Mouse (Mus musculus) limb, embryonic 14.5 days (tissue): ENCODE measurements at regions not wholly inside any gene's neighbourhood (a gene's known extent, or its start where the extent isn't known, plus 50 kb on each side); places are given as distances from the start of the nearest gene placed in this dataset.

Source experiments
- ATAC-seq: fragments of 200-750 bp; cut with Nextera tagmentation; 2 replicates; pipeline ENCODE4 v1.8.0; 2017; ENCODE audit warnings: low read depth, moderate number of reproducible peaks, moderate TSS enrichment; ENCODE audit not compliant: low FRiP score
- DNase-seq: peaks from one replicate; pipeline ENCODE4 v3.0.0-alpha.2; 2015; ENCODE audit warnings: low spot score
- H3K27ac ChIP-seq: fragments of 300-500 bp; sonication (generic); replicated peaks from 2 replicates; pipeline ENCODE4 v1.5.1; 2014; ENCODE audit warnings: low read depth, mild to moderate bottlenecking, low read length, moderate library complexity, mixed read lengths
- H3K27me3 ChIP-seq: fragments of 300-500 bp; sonication (generic); 2 replicates; pipeline ENCODE4 v1.6.1; 2014; ENCODE audit warnings: low read length, mixed read lengths; ENCODE audit not compliant: control insufficient read depth, insufficient read depth
- H3K36me3 ChIP-seq: fragments of 300-500 bp; sonication (generic); 2 replicates; pipeline ENCODE4 v1.6.1; 2014; ENCODE audit warnings: mild to moderate bottlenecking, low read length, moderate library complexity, mixed read lengths; ENCODE audit not compliant: control insufficient read depth, insufficient read depth
- H3K4me1 ChIP-seq: fragments of 300-500 bp; sonication (generic); 2 replicates; pipeline ENCODE4 v1.6.1; 2014; ENCODE audit warnings: antibody characterized with exemption, low read length, mixed read lengths; ENCODE audit not compliant: control insufficient read depth, insufficient read depth
- H3K4me2 ChIP-seq: fragments of 300-500 bp; sonication (generic); replicated peaks from 2 replicates; pipeline ENCODE4 v1.6.1; 2014; ENCODE audit warnings: low read depth, mild to moderate bottlenecking, low read length, moderate library complexity; ENCODE audit not compliant: severe bottlenecking
- H3K4me3 ChIP-seq: fragments of 300-500 bp; sonication (generic); replicated peaks from 2 replicates; pipeline ENCODE4 v1.5.1; 2014; ENCODE audit warnings: low read length
- H3K9ac ChIP-seq: fragments of 300-500 bp; sonication (generic); 2 replicates; pipeline ENCODE4 v1.6.1; 2014; ENCODE audit warnings: mild to moderate bottlenecking, low read depth, low read length, moderate library complexity; ENCODE audit not compliant: severe bottlenecking
- H3K9me3 ChIP-seq: fragments of 300-500 bp; sonication (generic); 2 replicates; pipeline ENCODE4 v1.6.1; 2016; ENCODE audit warnings: low read length; ENCODE audit not compliant: control insufficient read depth
- POLR2A ChIP-seq: fragments of 200-500 bp; IDR thresholded peaks from 2 replicates; pipeline ENCODE4 v1.8.0; 2012; ENCODE audit warnings: inconsistent platforms, mild to moderate bottlenecking, moderate library complexity, borderline replicate concordance; ENCODE audit not compliant: insufficient read depth, insufficient read length; ENCODE audit errors: extremely low read depth
- WGBS: fragments of 180-500 bp; shearing (Covaris S2); extraction: QIAGEN DNeasy Blood & Tissue Kit; methylation state at CpG from one replicate; pipeline ENCODE4 v1.1.7; 2014; 5-methylcytosine and 5-hydroxymethylcytosine counted together

DNA sequence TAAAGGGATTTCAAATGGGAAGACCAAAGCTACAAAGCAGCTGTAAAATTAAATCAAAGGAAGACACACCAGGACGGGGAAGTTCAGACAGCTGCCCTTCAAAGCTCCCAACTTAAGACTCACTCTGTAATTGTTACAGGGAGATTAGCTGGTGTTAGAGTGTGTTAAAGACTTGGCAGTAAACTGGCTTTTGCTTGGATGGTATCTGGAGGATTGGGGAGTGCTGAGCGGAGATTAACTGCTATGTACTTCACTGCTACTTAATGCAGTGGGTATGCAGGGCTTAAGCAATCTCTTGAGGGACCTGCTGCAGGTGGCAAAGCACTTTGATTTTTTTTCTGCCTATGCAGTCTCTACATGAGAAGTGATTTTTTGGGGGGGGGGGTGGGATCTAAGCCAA lies 62.0 kb upstream of the Sestd1 start:
- Histone ChIP-seq H3K4me3 (no peak overlapping the region), H3K36me3 (no peaks in the 10 kb centered on the region), H3K9me3 (no peaks in the 10 kb centered on the region), H3K9ac (no peak overlapping the region), H3K4me1 (no peaks in the 10 kb centered on the region), H3K4me2 (no peak overlapping the region), H3K27me3 (no peaks in the 10 kb centered on the region), H3K27ac (no peak overlapping the region)
- ATAC-seq (no peak), DNase-seq (no peak)
- TF ChIP-seq POLR2A, result no peak
- WGBS, result 20% methylated on average over 2 of the region's 2 CpGs

GRCm38 (mm10) chr2:77341575-77342332 lies 61.4 kb upstream of the Sestd1 start:
- peak; percentile 66 for ATAC-seq
- DNase-seq, result peak; percentile 87
- Histone ChIP-seq H3K4me1 (no peaks in the 10 kb centered on the region), H3K9me3 (no peaks in the 10 kb centered on the region), H3K27me3 (no peaks in the 10 kb centered on the region), H3K9ac (no peak overlapping the region), H3K36me3 (no peaks in the 10 kb centered on the region), H3K4me2 (no peak overlapping the region), H3K4me3 (no peak overlapping the region), H3K27ac (no peak overlapping the region)
- 42% methylated on average over 12 of the region's 12 CpGs for WGBS
- no peak for TF ChIP-seq POLR2A

- no peaks in the 10 kb centered on the region for H3K27me3 ChIP-seq
- H3K9me3 ChIP-seq, result no peaks in the 10 kb centered on the region
- ATAC-seq (no peak), DNase-seq (no peak)
- no peak overlapping the region for H3K4me2 ChIP-seq
- no peak overlapping the region for H3K9ac ChIP-seq
- no peak overlapping the region for H3K27ac ChIP-seq
- 87% methylated on average over 6 of the region's 6 CpGs for WGBS
- H3K4me3 ChIP-seq, result no peak overlapping the region
- TF ChIP-seq POLR2A, result no peak
- no peaks in the 10 kb centered on the region for H3K36me3 ChIP-seq
- H3K4me1 ChIP-seq, result 0 out of 2 replicates have a peak, but pooled peaks cover 1% of the 10 kb centered on the region
These were observed 59.7 kb upstream of the Sestd1 start for GRCm38 (mm10) chr2:77340076-77340475.

DNA sequence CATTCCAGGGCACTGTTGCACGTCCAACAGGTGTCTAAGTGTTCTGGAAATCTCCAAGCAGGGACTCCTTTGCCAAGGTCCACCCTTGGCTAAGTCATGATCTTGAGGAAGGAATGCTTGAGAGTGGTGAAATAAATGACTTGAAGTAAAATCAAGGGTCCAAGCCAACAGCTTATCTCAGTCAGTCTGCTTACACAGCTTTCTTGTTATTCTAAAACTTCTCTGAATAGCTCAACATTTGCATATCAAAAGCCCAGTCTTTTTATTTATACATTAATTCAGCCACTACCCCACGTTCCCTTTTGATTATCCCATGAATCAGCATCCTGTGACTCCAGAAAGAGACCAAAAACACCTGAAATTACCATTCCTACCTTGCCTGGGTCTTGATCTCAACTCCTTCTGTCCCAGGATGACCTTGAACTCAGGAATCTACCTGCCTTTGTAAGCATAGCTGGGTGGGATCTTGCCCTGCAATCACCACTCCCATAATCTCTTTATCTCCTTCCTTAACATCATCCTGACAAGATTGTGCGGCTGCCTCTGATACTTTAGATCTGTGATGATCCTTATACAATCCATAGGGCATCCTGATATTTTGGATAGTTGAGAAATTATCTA lies 57.5 kb upstream of the Sestd1 start:
- Histone ChIP-seq H3K36me3 (no peaks in the 10 kb centered on the region), H3K4me3 (no peak overlapping the region), H3K9me3 (no peaks in the 10 kb centered on the region), H3K4me2 (no peak overlapping the region), H3K27me3 (no peaks in the 10 kb centered on the region), H3K27ac (no peak overlapping the region), H3K9ac (no peak overlapping the region), H3K4me1 (peaks cover 10% of the 10 kb centered on the region; the same call in 1 of the 2 replicates)
- DNase-seq, result no peak
- WGBS, result 86% methylated on average over 3 of the region's 3 CpGs
- TF ChIP-seq POLR2A, result no peak
- no peak for ATAC-seq

DNA sequence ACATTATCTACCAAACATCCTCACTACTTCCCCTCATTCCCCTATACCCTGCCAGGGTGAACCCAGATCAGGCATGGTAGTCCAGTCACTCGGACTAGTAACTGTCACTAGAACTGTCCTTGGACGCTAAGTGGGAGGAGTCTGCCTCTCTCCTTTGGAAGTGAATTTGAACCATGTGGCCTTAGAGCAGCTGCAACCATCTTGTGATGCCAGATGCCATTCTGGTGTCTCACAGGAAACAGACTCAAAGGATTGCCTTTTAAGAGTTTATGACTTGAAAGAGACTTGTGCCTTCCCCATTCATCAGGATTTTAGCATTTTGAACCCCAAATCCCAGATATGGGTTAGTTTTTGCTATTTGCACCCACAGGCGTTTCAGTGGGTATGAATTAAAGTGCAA lies 56.9 kb upstream of the Sestd1 start:
- Histone ChIP-seq H3K4me2 (no peak overlapping the region), H3K4me3 (no peak overlapping the region), H3K27me3 (no peaks in the 10 kb centered on the region), H3K36me3 (no peaks in the 10 kb centered on the region), H3K9ac (no peak overlapping the region), H3K27ac (no peak overlapping the region), H3K9me3 (no peaks in the 10 kb centered on the region), H3K4me1 (peaks cover 10% of the 10 kb centered on the region; the same call in 1 of the 2 replicates)
- WGBS, result 64% methylated on average over 3 of the region's 3 CpGs
- no peak for TF ChIP-seq POLR2A
- ATAC-seq, result no peak
- no peak for DNase-seq
